Mouse (Mus musculus): Measurements from ENCODE around the gene Vmn2r93. TPM values are rescaled to one million over a fixed set of nuclear protein-coding genes. Genes with fewer than 3 reads are reported as not detected.

Gene Vmn2r93
- not detected for polyA plus RNA-seq (2012; fragmentation: generic; extraction: Trizol)

DNA sequence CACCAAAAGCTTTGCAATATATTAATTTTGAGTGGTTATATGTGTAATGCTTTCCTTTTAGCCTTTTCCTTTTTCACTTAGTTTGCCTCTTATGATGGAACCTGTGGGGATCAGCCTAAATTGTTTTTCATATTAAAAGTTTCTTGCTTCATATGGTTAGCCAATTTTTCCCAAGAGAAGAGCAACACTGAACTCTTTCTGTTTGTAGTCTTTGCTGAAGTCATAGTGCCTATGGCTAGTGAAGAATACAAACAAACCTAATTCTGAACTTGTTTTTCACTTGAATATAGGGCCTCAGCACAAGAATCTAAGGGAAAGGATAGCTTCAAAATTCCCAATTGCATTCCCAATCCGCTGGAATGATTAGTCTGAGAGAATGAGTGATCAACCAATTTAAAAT, at the start of gene Vmn2r93:
Vmn2r93 (plus strand) TSS at position 301 of the 400 bp plus-strand sequence.

DNA sequence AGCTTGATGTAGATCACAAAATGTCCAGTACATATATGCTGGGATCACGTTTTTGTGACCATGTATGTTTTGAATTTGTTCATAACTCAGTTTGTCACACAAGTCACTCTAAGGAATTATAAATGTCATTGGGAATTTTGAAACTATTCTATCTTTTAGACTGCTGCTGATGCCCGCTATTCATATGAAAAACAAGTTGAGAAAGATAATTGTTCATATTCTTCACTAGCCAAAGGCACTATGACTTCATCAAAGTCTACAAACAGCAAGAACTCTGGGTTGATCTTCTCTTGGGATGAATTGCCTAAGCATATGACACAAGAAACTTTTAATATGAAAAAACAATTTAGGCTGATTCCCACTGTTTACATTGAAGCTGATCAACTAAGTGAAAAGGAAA, 20.2 kb upstream of the Vmn2r93 start, which contains the start of gene Vmn2r94:
Vmn2r94 (minus strand) TSS at position 101 of the 400 bp plus-strand sequence.

Other genes starting within 250 kb of the Vmn2r93 start
- gene Vmn2r124, start 248.7 kb upstream of the Vmn2r93 start, polyA plus RNA-seq (2012; fragmentation: generic; extraction: Trizol) = not detected
- not detected for gene Vmn2r91, start 213.1 kb upstream of the Vmn2r93 start, polyA plus RNA-seq (2012; fragmentation: generic; extraction: Trizol)
- not detected for gene Vmn2r92, start 146.2 kb upstream of the Vmn2r93 start, polyA plus RNA-seq (2012; fragmentation: generic; extraction: Trizol)
- gene Vmn2r94, start 20.3 kb upstream of the Vmn2r93 start, polyA plus RNA-seq (2012; fragmentation: generic; extraction: Trizol) = not detected
- gene Vmn2r95, start 126.0 kb downstream of the Vmn2r93 start, polyA plus RNA-seq (2012; fragmentation: generic; extraction: Trizol) = not detected